Mouse (Mus musculus) spleen, adult 12 weeks (tissue): ENCODE measurements around the gene Tyk2.

ENCODE experiments used
- DNase-seq: peaks from one replicate; pipeline ENCODE4 v3.0.0; 2022; ENCODE audit warnings: low spot score

Tyk2 gene

DNA sequence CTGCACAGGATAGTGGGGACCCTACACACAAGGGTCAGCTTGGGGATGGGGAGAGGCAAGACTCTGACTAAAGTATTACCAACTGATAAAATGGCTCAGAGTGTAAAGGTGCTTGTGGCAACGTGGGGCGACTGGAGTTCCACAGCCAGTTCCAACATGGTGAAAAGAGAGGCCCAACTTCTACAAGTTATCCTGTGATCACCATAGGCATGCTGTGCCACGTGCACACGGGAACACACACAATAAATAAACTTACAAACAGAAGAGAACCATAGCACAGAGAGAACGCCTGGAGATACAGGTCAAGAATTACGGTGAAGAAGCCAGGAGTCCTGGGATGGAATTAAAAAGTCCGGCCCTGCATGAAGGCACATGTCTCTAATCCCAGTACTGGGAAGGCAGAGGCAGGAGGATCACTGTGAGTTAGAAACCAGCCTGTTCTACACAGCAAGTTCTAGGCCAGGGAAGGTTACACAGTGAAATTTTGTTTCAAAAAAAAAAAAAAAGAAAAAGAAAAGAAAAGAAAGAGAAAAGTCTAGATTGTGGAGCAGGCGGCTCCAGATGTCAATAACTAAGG lies 18.1 kb upstream of the Tyk2 start:
- DNase-seq = no peak

DNA sequence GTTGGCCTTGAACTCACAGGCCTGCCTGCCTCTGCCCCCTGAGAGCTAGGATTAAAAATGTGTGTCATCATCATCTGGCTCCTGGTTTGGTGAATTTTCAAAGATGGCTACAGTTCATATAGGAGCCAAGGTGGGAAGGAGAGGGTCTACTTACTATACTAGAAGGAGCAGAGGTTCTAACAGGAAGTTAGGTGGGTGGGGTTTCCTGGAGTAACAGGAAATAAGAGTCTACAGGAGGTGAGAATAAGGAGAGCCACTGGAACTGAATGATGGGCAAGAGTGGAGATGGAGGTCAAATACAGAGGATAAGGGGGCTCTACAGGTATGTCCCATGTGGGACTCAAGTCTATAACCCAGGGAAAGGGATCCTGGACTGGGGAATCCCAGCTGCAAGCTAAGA lies 17.4 kb upstream of the Tyk2 start:
- DNase-seq = no peak

DNA sequence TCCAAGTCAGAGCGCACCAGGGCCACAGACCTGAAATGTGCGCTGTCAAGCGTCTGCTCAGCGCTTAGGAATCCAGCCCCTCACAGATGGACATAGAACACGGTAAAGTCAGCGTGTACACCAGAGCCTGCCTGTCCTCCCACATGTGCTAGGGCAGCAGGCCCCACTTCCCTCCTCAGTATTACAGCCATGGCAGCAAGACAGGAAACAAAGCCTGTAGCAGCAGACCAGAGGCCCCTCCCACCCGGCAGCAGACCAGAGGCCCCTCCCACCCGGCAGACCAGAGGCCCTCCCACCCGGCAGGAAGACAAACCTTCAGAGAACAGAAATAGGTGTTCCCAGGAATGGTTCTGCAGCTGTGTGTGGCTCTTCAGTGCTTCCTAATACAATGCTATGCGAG lies 15.7 kb upstream of the Tyk2 start:
- no peak for DNase-seq

DNA sequence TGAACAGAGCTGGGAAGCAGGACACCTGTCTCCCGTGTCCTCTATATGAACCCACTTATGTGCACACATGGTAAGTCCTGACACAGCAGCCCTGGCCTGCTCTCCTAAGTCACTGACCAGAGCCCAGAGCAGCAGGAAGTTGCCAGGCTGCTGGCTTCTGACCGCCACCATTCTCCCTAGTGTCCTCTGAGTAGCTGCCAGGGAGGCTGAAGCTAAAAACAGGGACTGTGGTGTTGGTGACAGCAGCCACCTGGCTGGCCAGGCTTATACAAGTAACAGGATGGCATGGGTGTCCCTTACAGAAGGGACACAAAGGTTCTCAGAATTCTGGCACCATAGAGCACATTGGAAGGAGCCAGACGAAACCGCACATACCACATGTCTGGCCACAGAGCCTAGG lies 14.4 kb upstream of the Tyk2 start:
- DNase-seq = no peak

DNA sequence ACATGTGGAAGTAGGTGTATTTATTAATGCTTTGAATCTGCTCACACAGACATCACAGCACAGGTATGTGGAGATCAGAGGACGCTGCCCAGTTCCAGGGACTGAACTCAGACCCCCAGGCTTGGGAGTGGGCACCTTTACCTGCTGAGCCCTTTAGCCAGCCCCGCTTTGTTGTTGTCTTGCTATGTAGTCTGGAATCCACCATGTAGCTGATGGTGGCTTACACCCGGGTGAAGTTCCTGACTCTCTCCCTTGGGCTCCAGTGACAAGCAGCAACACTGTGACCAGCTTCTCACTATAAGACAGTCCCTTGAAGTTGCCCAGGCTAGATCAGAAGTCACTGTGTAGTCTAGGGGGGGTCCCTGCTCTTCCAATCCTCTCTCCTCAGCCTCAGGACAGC lies 13.3 kb upstream of the Tyk2 start:
- no peak for DNase-seq

DNA sequence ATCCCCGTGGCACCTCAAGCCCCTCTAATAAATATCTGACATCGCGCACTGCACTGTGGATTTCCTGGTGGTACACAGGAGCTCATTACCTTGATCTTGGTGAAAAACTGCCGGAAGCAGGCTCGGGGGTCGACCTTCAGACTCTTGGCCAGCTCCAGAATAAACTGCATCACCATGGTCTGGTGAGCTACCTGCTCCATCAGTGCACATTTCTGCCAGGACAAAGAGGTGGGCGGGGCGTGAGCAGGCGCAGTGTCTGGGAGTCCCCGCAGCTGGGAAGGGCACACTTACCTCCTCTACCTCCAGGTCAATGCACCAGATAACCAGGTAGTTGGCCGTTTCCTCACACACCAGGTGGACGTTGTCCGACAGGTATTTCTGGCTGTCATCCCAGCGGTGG lies 10.9 kb upstream of the Tyk2 start:
- no peak for DNase-seq

DNA sequence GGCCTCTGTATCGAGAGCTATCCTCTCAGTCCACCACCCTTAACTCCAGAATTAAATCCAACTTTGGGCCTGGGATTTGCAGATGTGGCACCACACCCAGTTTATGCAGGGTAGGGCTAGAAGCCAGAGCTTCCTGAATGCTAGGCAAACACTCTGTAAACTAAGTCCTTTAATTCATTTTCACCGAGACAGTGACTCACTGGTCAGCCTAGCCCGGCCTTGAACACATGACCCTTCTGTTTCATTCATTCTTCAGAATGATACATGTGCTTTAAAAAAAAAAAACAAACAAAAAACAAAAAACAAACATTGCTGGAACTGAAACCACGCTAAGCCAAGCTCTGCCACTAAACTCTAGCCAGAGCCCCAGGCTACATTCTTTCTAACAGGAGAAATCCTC lies 7.3 kb upstream of the Tyk2 start:
- DNase-seq = no peak

DNA sequence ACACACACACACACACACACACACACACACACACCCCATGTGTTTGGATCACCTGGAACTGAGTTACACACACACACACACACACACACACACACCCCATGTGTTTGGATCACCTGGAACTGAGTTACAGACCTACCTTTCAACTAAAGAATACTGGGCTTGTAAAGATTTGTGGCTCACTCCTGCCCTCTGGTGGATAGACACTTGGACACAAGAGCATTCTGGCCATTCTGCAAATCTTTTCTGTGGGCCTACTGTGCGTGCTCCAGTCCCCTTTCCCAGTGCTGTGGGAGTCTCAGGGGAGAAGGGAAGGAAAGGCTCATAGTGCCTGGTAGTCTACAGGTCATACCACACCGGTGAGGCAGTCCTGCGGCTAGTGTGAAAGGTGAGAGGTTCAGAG lies 6.2 kb upstream of the Tyk2 start:
- DNase-seq = peak; percentile 62

DNA sequence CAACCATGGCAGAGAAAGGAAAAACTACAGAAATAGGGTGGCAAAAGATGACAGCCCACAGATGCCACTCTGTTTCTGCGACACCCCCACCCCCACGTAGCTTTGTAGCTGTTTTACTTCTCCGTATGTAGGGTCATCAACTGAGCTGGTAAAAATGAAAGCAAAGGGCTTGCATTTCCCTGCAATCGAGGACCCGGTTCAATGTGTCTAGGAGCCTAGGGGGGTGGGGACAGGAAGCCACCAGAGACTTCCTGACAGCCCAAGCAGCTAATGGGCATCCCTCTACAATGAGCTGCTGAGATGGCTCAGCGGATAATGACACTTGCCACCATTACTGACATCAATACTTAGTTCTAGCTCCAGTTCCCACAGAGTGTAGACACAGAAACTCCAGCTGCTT lies 5.4 kb upstream of the Tyk2 start:
- no peak for DNase-seq

DNA sequence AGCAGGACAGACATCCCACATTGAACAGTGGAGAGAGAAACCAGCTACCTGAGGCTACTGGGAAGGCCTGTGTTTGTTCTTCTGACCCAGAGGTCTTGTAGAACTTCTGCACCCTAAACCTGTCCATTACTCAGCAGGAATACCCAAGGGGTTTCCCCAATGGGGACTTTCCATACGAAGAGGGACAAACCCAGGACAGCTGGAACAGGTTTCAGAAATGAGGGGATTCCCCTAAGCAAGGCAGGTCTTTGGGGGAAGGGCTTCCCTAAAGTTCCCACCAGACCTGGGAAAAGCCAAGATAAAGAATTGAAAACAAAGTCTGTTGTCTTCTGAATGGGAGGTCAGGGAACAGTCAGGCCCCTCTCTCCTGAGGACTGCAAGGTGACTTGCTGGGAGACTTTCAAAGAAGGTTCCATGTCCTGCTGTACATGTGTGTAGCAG lies 4.9 kb upstream of the Tyk2 start:
- DNase-seq = no peak

DNA sequence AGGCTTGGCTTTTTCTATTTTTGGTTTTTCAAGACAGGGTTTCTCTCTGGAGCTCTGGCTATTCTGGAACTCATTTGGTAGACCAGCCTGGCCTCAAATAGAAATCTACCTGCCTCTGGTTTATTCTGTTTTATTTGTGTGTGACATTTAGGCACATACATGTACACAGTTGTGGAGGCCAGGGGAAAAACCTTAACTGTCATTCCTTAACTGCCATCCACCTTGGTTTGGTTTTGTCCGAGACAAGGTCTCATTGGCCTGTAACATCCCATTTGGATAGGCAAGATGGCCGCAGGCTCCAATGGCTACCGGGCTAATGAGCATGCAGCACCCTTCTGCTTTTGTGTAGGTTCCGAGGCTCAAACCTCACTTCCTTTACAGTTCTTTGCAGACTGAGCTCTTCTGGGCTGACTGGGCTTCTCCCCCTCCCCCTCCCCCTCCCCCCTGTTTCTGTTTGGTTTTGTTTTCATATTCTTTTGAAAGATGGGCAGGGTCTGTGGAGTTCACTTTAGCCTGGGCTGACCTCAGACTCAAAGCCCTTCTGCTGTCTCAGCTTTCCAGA lies 4.4 kb upstream of the Tyk2 start:
- no peak for DNase-seq

DNA sequence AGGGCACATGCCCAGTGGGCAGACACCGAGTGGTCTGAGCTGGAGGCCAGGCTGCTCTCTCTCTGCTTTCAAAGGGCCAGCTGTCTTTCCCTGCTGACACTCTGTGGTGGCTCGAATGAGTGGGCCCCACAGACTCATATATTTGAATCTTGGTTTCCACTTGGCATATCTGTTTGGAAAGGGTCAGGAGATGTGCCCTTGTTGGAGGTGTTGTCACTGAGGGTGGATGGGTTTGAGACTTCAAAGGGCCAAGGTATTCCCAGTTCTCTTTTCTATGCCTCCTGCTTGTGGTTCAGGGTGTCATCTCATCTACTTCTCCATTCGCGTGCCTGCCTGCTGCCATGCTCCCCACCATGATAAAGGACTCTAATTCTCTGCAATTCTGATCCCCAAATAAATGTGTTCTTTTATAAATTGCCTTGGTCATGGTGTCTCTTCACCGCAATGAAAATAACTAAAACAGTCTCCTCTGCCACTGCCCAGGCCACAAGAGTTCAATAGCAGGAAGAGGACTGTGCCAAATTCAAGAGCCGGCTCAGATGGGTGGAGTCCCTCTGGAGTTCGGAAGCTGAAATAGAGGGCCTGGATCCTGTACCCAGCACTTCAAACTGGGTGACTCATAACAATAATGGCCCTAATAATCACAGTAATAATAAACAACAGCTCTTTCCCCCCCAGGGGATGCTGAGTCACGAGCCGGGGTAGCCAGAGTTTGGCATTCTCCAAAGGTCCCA lies 3.7 kb upstream of the Tyk2 start:
- no peak for DNase-seq

DNA sequence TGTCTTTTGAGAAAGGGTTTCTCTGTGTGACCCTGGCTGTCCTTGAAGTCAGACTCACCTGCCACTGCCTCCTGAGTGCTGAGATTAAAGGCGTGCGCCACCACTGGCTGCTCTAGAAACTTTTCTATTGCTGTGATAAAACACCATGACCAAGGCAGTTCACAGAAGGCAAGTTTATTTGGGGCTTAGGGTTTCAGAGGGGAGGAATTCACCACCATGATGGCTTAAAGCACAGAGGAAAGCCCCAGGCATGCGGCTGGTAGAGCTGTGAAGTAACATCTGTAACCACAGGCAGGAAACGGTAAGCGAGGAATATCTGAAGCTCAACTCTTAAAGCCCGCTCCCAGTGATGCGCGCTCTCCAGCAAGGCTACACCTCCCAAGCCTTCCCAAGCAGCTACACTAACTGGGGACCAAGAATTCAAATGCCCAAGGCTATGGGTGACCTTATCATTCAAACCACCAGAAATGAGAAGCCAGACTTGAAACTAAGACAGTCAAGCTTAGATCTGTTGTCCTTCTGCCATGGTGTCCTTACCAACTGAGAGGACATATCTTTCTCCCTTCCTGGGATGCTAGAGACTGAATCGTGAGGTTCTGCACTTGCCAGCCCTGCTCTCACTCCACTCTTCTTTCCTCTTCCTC lies 2.1 kb upstream of the Tyk2 start:
- no peak for DNase-seq

DNA sequence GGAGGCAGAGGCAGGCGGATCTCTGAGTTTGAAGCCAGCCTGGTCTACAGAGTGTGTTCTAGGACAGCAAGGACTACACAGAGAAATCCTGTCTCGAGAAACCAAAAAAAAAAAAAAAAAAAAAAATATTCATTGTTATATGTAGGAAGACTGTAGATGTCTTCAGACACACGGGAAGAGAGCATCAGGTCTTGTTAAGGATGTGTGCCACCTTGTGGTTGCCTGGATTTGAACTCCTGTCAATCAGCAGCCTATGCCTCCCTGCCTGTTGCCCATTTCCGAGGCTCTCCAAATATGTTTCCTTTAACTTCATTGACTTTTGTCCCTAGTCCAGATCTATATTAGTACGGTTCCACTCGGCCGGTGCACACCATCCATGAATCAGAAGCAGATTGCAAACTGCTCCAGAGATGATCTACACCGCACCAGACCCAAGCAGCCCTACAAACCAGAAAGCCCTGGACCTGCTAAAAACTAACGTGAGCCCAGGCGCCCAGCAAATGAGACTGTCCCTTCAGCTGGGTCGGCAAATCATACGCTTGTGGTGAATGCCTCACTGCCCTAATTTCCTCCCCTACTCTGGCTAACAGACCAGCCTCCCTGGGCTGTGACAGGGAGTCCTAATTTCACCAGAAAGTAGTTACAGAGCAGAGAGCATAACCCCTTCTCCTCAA lies 1.2 kb upstream of the Tyk2 start:
- no peak for DNase-seq

DNA sequence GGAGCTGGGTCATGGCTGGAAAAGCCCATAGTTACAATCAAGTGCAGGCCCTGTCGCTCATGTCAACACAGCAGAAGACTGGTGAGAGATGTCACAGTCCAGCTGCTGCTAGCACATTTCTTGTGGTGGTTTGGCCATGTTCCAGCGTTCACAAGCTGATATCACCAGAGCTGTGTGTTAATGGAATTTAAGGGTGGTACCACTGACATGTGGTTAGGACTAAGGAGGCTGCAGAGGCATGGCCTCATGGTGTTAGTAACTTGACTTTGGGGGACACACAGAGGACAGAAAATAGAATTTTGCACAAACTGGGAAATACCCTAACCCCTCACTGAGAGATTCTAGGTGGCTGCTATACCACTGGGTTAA lies 4.8 kb downstream of the Tyk2 start:
- no peak for DNase-seq

DNA sequence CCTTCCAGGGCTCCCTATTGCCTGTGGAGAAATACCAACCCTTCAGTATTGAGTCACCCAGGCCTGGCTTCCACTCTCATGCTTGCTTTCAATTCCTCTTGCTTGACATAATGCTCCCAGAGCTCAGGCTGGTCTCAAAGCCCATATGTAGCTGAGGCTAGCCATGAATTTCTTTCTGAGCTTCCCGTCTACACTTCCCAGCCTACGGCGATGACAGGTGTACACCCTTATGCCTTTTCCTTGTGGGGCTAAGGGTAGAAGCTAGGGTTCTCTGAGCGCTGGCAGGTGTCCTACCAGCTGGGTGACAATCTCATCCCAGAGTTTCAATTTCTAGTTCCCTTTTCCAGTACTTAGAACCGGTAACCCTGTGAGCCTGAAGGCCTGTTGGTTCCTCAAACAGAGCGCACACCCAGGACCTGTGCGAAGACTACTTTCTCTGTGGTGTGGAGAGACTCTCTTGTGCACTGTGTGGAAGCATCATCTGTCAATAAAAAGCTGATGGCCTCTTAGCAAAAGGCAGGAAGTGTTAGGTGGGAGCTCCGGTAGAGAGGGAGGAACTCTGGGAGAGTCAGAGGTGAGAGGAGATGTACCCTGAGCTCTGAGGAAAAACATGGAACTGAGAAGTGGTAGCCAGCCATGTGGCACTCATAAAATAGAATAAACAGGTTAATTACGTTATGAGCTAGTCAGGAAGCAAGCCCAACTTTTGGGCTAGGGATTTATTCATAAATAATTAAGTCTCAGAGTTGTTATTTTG lies 5.4 kb downstream of the Tyk2 start:
- DNase-seq = no peak

DNA sequence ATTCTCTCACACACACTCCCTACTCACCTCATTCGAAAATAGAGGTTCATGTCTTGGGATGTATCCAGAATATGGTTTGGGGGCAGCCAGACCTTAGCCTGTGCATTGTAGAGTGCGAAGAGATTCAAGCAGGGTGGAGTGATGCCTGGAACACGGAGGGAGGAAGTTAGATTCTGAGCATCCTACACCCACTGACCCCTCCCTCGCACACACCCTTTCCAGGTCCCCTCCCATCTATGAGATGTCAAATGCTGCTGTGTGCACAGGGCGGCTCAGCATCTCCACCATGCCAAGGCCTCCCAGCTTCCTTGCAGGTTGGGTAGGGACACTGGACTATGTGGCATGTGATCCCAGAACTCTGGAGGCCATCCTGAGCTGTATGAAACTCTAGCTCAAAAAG lies 6.2 kb downstream of the Tyk2 start:
- DNase-seq = no peak

DNA sequence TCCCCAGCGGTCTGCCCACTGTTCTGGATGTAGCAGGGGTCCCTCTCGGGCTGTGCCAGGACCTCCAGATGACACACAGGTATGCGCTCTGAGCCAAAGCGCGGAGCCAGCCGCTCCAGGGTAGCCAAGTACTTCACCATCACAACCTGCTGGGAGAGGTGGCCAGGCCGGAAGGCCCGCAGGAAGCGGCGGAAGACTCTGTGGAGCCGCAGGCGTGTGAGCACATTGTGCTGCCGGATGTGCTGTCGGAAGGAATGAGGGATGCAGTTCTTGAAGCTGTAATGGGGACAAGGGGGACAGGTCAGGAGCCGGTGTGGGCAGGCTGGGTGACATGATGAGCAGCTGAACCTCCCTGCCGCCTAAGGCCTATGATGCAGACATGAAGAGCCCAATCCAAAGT lies 9.6 kb downstream of the Tyk2 start:
- no peak for DNase-seq

DNA sequence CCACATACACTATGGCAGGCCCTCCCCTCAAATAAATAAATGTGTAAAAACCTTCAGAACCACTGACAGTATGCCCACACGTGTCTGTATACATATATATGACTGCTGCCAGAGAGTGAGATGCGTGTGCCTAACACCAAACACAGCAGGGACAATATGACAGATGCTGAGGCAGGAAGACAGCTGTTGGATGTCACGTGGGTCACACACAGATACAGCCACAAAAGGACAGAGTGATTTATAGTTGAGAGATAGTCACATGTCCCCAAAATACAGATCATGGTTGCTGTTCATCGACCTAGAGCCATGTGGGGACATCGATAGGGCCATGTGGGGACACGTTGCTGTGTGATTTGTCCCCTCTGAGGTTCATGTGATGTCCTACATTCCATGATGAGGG lies 14.0 kb downstream of the Tyk2 start:
- no peak for DNase-seq

DNA sequence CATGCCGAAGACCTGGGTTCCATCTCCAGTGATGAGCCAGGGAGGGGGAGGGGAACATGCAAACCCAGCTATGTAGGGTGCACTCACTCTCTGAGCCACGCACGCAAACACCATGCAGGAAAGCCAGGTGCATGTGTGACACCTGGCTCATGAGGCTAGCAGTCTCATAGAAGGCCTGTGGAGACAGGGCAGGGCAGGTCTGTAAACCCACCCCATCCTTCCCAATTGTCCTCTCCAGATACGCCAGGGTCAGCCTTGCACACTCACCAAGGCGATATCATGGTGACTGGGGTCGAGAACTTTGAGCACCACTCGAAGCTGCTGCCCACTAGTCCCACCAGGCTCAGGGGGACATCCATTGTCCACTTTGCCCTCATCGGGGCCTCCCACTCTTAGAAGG lies 15.9 kb downstream of the Tyk2 start:
- no peak for DNase-seq

DNA sequence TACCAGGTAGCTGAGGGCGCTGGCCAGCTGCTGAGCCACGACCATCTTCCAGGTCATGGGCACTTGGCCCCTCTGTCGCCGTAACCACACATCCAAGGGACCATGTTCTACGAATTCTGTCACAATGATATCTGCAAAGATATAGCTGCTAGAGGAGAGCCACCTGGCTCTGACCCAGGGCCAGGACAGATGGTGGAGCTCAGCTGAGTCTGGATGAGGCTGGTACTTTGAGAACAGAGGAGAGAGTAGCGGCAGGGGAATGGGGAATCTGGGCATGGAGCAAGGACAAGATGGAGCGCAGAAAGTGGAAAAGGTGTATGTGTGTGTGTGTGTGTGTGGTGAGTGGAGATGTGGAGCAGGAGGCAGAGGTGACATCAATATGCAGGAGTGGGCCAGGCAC lies 16.9 kb downstream of the Tyk2 start:
- DNase-seq = no peak

DNA sequence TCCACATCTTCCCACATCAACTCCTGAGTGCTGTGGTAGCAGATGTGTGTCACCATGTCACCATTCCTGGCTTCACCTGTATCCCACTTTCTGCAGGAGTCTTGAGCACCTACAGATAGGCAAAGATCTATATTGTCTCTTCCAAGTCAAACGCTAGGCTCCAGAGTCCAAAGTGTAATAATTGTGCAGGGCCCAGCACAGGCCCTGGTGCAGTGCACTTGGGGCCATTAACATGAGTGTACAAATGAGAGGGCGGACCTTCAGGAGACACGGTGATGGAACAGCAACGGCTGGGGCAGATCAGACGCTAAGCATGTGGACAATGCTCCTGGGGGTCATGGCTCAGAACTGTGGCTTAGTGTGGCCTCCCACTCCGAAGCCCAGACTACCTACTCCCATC lies 17.3 kb downstream of the Tyk2 start:
- no peak for DNase-seq
